Mouse (Mus musculus): ENCODE data around the gene Ring1. TPM values are rescaled to one million over a fixed set of nuclear protein-coding genes. Genes with fewer than 3 reads are reported as not detected.
A peak's percentile ranks its signal among the peaks of the same experiment; 100 is the strongest.

The Ring1 gene
- 21.9 and 24.4 TPM in 2 replicates for polyA plus RNA-seq (2015; fragmentation: Nextera tagmentation; extraction: Ambion mirVana)

DNA sequence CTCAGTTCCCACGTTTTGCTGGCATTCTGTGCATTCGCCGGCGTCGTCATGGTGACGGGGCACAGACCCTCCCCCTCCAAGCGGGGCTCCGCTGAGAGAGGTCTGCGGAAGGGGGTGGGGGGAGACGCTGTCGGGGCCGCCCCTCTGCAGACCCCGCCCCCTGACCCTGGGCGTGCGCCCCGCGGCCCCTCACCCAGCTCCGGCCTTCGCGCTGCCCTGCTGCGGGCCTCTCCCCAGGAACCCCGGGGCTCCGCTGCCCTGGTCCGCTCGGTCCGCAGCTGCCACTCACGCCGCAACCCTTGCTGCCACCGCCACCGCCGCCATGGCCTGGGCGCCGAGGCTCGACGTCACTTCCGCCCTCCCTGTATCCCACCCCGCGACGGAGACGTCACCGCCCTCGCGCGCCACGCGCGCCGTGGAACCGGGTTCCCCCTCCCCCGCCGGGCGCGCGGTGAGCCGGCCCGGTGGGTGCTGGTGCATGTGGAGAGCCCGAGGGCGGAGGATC lies at the start of gene Ring1:
TSS of gene Ring1 (minus strand) at position 364 of the 505 bp plus-strand sequence.
- no peaks in the 10 kb centered on the region for H3K9me3 ChIP-seq (replicated peaks)
- peak within 1 kb of the TSS; percentile 98 for H3K27ac ChIP-seq (replicated peaks)
- peak; percentile 82 for ATAC-seq (ENCODE audit: low FRiP score)
- peak within 1 kb of the TSS; percentile 91 for H3K9ac ChIP-seq (replicated peaks)
- peaks cover 62% of the 10 kb centered on the region for H3K4me1 ChIP-seq
- H3K4me3 ChIP-seq (replicated peaks) = peak within 1 kb of the TSS; percentile 80
- H3K36me3 ChIP-seq = peaks cover 20% of the 10 kb centered on the region
- no peaks in the 10 kb centered on the region for H3K27me3 ChIP-seq (replicated peaks)
- H3K4me2 ChIP-seq = peak within 1 kb of the TSS; percentile 98
- under 1% methylated on average over 53 of the region's 58 CpGs for WGBS

- Histone ChIP-seq H3K27me3 (replicated peaks) (peaks cover 7% of the 10 kb centered on the region), H3K9me3 (replicated peaks) (no peaks in the 10 kb centered on the region; the same call in 1 of the 2 replicates), H3K27ac (replicated peaks) (no peak overlapping the region), H3K4me1 (peaks cover 5% of the 10 kb centered on the region; the same call in 1 of the 2 replicates), H3K9ac (replicated peaks) (no peak overlapping the region), H3K4me3 (replicated peaks) (no peak overlapping the region), H3K4me2 (no peak overlapping the region), H3K36me3 (no peaks in the 10 kb centered on the region)
- no peak for ATAC-seq (ENCODE audit: low FRiP score)
- WGBS = 76% methylated on average over 5 of the region's 5 CpGs
Observed at GRCm38 (mm10) chr17:34072091-34072490, 47.6 kb upstream of the Ring1 start.

DNA sequence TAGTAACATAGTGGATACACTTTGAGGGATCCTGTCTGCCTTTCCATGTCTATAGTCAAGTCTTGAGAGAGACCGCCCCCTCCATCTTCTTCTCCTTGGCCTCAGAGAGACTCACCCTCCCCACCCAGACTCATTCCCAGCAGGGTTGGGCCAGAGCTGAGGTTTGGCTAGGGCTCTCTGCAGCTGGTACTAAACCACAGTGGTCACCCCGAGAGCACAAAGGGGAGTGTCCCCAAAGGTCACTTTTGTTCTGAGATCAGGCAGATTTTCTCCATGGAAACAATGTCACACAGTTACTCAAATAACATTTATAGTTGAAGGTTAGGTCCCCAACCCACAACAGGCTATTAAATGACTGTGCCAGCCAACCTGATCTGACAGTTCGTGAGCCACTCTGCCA lies 44.4 kb upstream of the Ring1 start:
- WGBS = 46% methylated on average over 3 of the region's 3 CpGs

DNA sequence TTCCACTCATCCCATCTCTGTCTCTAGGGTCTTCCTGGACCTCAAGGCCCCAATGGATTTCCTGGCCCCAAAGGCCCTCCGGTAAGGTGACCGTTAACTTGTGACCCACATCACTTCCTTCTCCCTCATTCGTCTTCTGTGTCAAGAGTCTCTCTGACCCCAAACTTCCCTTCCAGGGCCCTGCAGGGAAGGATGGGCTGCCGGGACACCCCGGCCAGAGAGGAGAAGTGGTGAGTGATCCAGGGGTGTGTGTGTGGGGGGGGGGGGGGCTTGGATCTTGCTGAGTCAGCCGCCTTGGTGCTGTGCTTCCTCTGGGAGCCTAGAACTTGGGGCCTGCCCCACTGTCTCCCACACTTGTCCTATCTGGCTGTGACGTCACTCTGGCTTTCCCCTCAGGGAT lies 32.7 kb upstream of the Ring1 start:
- no peaks in the 10 kb centered on the region for H3K9me3 ChIP-seq (replicated peaks)
- no peaks in the 10 kb centered on the region for H3K36me3 ChIP-seq
- H3K27me3 ChIP-seq (replicated peaks) = no peaks in the 10 kb centered on the region
- no peak overlapping the region for H3K4me3 ChIP-seq (replicated peaks)
- H3K4me2 ChIP-seq = no peak overlapping the region
- H3K9ac ChIP-seq (replicated peaks) = no peak overlapping the region
- WGBS = 81% methylated on average over 7 of the region's 7 CpGs
- no peak overlapping the region for H3K27ac ChIP-seq (replicated peaks)
- H3K4me1 ChIP-seq = no peaks in the 10 kb centered on the region
- no peak for ATAC-seq (ENCODE audit: low FRiP score)

More for the DNA sequence above, 44.4 kb upstream of the Ring1 start:
- H3K4me3 ChIP-seq (replicated peaks) = no peak overlapping the region
- no peaks in the 10 kb centered on the region; the same call in 1 of the 2 replicates for H3K9me3 ChIP-seq (replicated peaks)
- no peak overlapping the region for H3K27ac ChIP-seq (replicated peaks)
- no peak overlapping the region for H3K9ac ChIP-seq (replicated peaks)
- H3K4me1 ChIP-seq = no peaks in the 10 kb centered on the region; the same call in 1 of the 2 replicates
- H3K27me3 ChIP-seq (replicated peaks) = no peaks in the 10 kb centered on the region
- ATAC-seq (ENCODE audit: low FRiP score) = no peak
- H3K4me2 ChIP-seq = no peak overlapping the region
- no peaks in the 10 kb centered on the region for H3K36me3 ChIP-seq

DNA sequence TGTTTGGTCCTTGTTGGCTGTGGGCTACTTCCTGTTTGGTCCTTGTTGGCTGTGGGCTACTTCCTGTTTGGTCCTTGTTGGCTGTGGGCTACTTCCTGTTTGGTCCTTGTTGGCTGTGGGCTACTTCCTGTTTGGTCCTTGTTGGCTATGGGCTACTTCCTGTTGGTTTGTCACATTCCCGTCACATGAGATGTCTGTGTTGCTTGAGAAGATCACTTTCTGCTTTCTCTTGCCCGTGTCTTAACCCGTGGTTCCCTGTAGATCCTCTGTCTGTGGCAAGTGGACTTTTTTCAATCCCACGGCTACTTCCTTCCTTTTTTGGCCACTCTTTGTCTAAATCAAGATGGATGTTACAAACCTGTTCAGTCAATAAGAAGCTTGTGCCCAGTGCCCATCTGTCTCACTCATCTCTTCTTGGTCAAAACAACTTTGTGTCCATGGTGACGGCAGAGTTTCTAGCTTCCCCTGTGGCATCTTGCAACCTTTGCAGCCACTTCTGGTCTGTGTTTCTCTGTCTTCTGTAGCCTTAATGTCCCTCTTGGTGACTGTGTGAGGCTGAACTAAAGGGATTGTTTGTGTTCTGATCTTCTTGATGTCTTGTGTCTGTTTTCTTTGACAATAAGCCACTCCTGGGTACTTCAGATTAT lies 23.0 kb upstream of the Ring1 start:
- H3K9ac ChIP-seq (replicated peaks) = no peak overlapping the region
- peaks cover 13% of the 10 kb centered on the region; the same call in 1 of the 2 replicates for H3K36me3 ChIP-seq
- H3K27ac ChIP-seq (replicated peaks) = no peak overlapping the region
- no peak overlapping the region for H3K4me2 ChIP-seq
- no peak for ATAC-seq (ENCODE audit: low FRiP score)
- no peaks in the 10 kb centered on the region for H3K4me1 ChIP-seq
- no peaks in the 10 kb centered on the region; the same call in 1 of the 2 replicates for H3K9me3 ChIP-seq (replicated peaks)
- H3K4me3 ChIP-seq (replicated peaks) = no peak overlapping the region
- H3K27me3 ChIP-seq (replicated peaks) = no peaks in the 10 kb centered on the region
- WGBS = 92% methylated on average over 5 of the region's 5 CpGs

DNA sequence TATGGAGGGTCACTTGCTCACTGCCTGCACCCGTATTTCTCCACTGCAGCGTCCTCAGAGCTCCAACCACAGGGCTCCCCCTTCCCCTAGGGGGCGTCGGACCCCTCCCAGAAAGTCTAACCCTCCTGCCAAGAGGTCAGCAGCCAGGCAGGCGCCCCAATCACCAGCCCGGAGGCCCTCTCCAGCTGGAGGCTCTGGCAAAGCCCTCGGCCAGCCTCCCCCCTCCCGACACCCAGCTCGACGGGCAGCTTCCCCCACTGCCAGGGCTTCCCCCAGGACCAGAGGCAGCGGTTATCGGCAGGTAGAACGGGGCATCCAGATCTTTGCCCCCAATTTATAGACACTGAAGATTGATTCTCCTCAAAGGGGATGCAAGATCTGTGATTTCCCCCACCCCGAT lies 21.5 kb upstream of the Ring1 start:
- Histone ChIP-seq H3K27ac (replicated peaks) (no peak overlapping the region), H3K4me1 (peaks cover 9% of the 10 kb centered on the region), H3K9me3 (replicated peaks) (no peaks in the 10 kb centered on the region; the same call in 1 of the 2 replicates), H3K4me2 (no peak overlapping the region), H3K27me3 (replicated peaks) (no peaks in the 10 kb centered on the region), H3K4me3 (replicated peaks) (no peak overlapping the region), H3K9ac (replicated peaks) (no peak overlapping the region), H3K36me3 (peaks cover 9% of the 10 kb centered on the region; the same call in 1 of the 2 replicates)
- 81% methylated on average over 14 of the region's 14 CpGs for WGBS
- no peak for ATAC-seq (ENCODE audit: low FRiP score)

DNA sequence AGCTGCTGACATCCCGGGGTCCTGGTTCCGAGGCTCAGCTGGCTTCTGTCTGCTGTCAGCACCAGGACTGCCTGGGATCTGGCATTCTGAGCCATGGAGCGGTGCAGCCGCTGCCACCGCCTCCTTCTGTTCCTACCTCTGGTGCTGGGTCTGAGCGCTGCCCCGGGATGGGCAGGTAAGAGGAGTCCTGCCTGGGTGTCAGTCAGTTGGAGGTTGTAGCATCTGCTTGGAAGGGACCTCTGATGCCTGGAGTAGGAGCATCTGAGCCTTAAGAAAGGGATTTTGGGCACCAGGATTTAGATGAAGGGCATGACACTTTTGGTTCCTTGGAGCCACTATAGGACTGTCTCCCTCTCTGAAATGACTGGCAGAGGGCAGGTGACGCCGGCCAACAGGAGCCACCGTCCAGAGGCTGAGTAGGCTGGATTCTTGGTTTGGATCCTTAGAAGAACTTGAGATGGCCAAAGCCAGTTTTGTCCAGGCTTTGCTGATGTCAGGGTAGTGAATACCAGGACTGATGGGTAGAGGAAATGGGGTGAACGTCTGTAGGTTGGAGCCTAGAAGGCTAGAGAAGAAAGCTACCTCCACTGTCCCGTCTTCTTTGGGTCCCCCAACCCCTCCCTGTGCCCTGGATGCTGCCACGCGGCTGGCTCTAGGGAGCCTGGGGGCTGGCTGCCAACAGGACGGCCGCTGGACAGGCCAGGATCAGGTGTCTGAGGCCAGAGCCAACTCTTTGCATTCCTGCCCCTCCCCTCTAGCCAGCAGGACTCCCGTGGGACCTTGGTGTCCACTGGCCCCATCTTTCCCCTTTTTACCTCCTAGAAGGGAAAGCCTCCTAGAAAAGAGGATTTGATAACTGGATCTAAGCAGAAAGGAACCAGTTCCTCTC lies 15.3 kb upstream of the Ring1 start:
- Histone ChIP-seq H3K4me2 (peak overlapping the region; percentile 65), H3K36me3 (peaks cover 28% of the 10 kb centered on the region), H3K27me3 (replicated peaks) (no peaks in the 10 kb centered on the region), H3K9me3 (replicated peaks) (no peaks in the 10 kb centered on the region), H3K4me3 (replicated peaks) (peak overlapping the region; percentile 35), H3K9ac (replicated peaks) (peak overlapping the region; percentile 48), H3K27ac (replicated peaks) (no peak overlapping the region; the same call in 1 of the 2 replicates), H3K4me1 (peaks cover 40% of the 10 kb centered on the region)
- ATAC-seq (ENCODE audit: low FRiP score) = peak; percentile 11; the same call in 1 of the 2 replicates
- 27% methylated on average over 17 of the region's 17 CpGs for WGBS

- WGBS = 4% methylated on average over 28 of the region's 28 CpGs
- peak within 1 kb of the TSS; percentile 28; the same call in 1 of the 2 replicates for H3K27ac ChIP-seq (replicated peaks)
- no peaks in the 10 kb centered on the region for H3K27me3 ChIP-seq (replicated peaks)
Observed at GRCm38 (mm10) chr17:34038878-34039561, 14.5 kb upstream of the Ring1 start, which contains the start of gene Col11a2. Gene Col11a2 (plus strand): TSS chr17:34039437.

DNA sequence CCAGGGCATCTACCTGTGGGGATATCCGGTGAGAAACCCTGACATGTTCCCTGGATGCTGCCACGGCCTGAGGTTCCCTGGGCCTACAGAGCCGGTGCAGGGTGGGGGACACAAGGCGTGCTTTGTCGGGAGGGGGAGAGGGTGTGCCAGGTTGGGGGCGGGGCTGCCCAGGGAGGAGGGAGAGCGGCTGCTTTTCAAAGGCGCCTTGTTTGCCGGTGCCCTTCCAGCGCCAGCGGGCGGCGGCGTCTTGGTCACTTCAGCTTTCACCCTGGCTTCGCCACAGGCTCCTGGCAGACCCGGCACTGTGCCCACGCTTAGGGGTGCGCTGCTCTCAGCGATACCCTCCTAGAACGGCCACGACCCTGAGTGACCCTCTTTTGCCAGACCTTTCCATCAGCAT lies 14.0 kb upstream of the Ring1 start:
- H3K4me2 ChIP-seq = peak overlapping the region; percentile 65
- peak overlapping the region; percentile 35 for H3K4me3 ChIP-seq (replicated peaks)
- 7% methylated on average over 20 of the region's 21 CpGs for WGBS
- peak overlapping the region; percentile 28; the same call in 1 of the 2 replicates for H3K27ac ChIP-seq (replicated peaks)
- no peaks in the 10 kb centered on the region for H3K9me3 ChIP-seq (replicated peaks)
- peaks cover 32% of the 10 kb centered on the region for H3K36me3 ChIP-seq
- no peaks in the 10 kb centered on the region for H3K27me3 ChIP-seq (replicated peaks)
- H3K4me1 ChIP-seq = peaks cover 47% of the 10 kb centered on the region
- peak overlapping the region; percentile 48 for H3K9ac ChIP-seq (replicated peaks)
- ATAC-seq (ENCODE audit: low FRiP score) = peak; percentile 37

More at GRCm38 (mm10) chr17:34038878-34039561, 14.5 kb upstream of the Ring1 start, which contains the start of gene Col11a2:
- Histone ChIP-seq H3K4me1 (peaks cover 41% of the 10 kb centered on the region), H3K36me3 (peaks cover 32% of the 10 kb centered on the region), H3K4me2 (peak within 1 kb of the TSS; percentile 65), H3K9me3 (replicated peaks) (no peaks in the 10 kb centered on the region), H3K9ac (replicated peaks) (peak within 1 kb of the TSS; percentile 48), H3K4me3 (replicated peaks) (peak within 1 kb of the TSS; percentile 35)
- ATAC-seq (ENCODE audit: low FRiP score) = peak; percentile 68

GRCm38 (mm10) chr17:34037241-34037640 lies 12.8 kb upstream of the Ring1 start:
- Histone ChIP-seq H3K4me2 (no peak overlapping the region), H3K36me3 (peaks cover 32% of the 10 kb centered on the region), H3K9ac (replicated peaks) (no peak overlapping the region), H3K4me3 (replicated peaks) (no peak overlapping the region), H3K9me3 (replicated peaks) (no peaks in the 10 kb centered on the region), H3K27me3 (replicated peaks) (no peaks in the 10 kb centered on the region), H3K4me1 (peaks cover 59% of the 10 kb centered on the region), H3K27ac (replicated peaks) (no peak overlapping the region)
- ATAC-seq (ENCODE audit: low FRiP score) = no peak
- WGBS = 94% methylated on average over 7 of the region's 7 CpGs

DNA sequence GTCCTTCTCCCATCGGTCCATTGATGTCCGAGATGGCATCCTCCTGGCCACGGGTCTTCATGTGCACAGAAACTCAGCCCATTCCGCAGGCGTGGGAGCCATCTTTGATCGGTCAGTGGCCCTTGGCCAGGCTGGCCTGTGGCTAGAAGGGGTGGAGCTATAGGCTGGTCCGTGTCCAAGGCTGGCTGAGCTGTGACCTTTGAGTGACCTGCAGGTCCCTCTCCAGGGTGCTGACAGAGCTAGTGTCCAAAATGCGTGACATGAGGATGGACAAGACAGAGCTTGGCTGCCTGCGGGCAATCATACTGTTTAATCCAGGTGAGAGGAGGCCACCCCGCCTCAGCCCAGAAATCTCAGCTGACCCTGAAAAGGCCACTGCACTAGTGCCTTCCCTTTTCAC lies 12.2 kb upstream of the Ring1 start:
- H3K27ac ChIP-seq (replicated peaks) = no peak overlapping the region
- 78% methylated on average over 10 of the region's 10 CpGs for WGBS
- H3K4me1 ChIP-seq = peaks cover 57% of the 10 kb centered on the region
- no peak overlapping the region for H3K4me2 ChIP-seq
- H3K36me3 ChIP-seq = peaks cover 32% of the 10 kb centered on the region
- H3K9me3 ChIP-seq (replicated peaks) = no peaks in the 10 kb centered on the region
- no peak for ATAC-seq (ENCODE audit: low FRiP score)
- H3K27me3 ChIP-seq (replicated peaks) = no peaks in the 10 kb centered on the region
- no peak overlapping the region for H3K9ac ChIP-seq (replicated peaks)
- H3K4me3 ChIP-seq (replicated peaks) = no peak overlapping the region

All from neural tube, embryonic 15.5 days (tissue).